Mouse (Mus musculus): Measurements from ENCODE around the gene Gm28635. TPM values are rescaled to one million over a fixed set of nuclear protein-coding genes. Genes with fewer than 3 reads are reported as not detected.

Gene Gm28635
- polyA plus RNA-seq, 1 experiment from 2014 or later = not detected

DNA sequence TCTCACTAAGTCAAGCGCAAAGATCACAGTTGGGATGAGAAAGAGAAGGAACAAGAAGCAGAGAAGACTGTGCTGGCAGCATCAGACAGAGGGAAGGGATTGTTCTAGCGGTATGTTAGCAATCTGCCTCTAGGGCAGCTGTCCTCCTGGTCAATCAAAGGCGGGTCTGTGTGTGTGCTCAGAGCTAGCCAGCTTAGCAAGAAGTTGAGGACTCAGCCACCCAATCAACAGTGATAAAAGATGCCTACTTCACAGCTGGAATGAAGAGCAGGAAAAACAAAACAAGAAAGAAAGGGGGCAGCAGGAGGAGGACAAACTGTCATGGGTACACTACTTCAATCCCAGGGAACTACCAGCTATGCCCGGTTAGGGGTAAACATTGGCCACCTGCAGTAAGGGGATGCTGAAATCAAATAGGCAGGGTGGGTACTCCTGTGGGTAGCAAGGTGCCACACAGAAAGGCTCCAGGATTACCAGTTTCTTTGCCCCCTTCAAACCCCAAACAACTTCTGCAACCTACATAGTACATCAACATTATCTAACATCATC is 42.8 kb downstream of the Gm28635 start:
- Histone ChIP-seq H3K4me1 (replicated peaks; ENCODE audit: control insufficient read depth, insufficient read depth, low read length) (peaks cover 45% of the 10 kb centered on the region), H3K27ac (peak overlapping the region; percentile 91), H3K9me3 (ENCODE audit: control insufficient read depth, low read length) (no peaks in the 10 kb centered on the region), H3K27me3 (ENCODE audit: control insufficient read depth, insufficient read depth, low read length) (no peaks in the 10 kb centered on the region), H3K9ac (peak overlapping the region; percentile 19; the same call in 1 of the 2 replicates), H3K36me3 (replicated peaks; ENCODE audit: control insufficient read depth, insufficient read depth) (no peaks in the 10 kb centered on the region), H3K4me2 (replicated peaks) (peak overlapping the region; percentile 26), H3K4me3 (replicated peaks; ENCODE audit: low read length) (no peak overlapping the region)
- 0 out of 2 replicates have a peak, but pooled peaks have one; percentile 1 for ATAC-seq (ENCODE audit: low FRiP score)
- WGBS = 26% methylated on average over 4 of the region's 4 CpGs
- DNase-seq (ENCODE audit: low spot score) = no peak

GRCm38 (mm10) chr2:84634006-84634405 is 43.8 kb downstream of the Gm28635 start:
- Histone ChIP-seq H3K4me2 (replicated peaks) (no peak overlapping the region), H3K4me3 (replicated peaks; ENCODE audit: low read length) (no peak overlapping the region), H3K4me1 (replicated peaks; ENCODE audit: control insufficient read depth, insufficient read depth, low read length) (peaks cover 45% of the 10 kb centered on the region), H3K9me3 (ENCODE audit: control insufficient read depth, low read length) (no peaks in the 10 kb centered on the region), H3K36me3 (replicated peaks; ENCODE audit: control insufficient read depth, insufficient read depth) (no peaks in the 10 kb centered on the region), H3K27me3 (ENCODE audit: control insufficient read depth, insufficient read depth, low read length) (no peaks in the 10 kb centered on the region), H3K9ac (no peak overlapping the region), H3K27ac (peak overlapping the region; percentile 91)
- WGBS = 79% methylated on average over 4 of the region's 4 CpGs
- DNase-seq (ENCODE audit: low spot score) (no peak), ATAC-seq (ENCODE audit: low FRiP score) (no peak)

- Histone ChIP-seq H3K4me2 (replicated peaks) (no peak overlapping the region), H3K36me3 (replicated peaks; ENCODE audit: control insufficient read depth, insufficient read depth) (no peaks in the 10 kb centered on the region), H3K4me3 (replicated peaks; ENCODE audit: low read length) (no peak overlapping the region), H3K27ac (no peak overlapping the region), H3K9me3 (ENCODE audit: control insufficient read depth, low read length) (no peaks in the 10 kb centered on the region), H3K4me1 (replicated peaks; ENCODE audit: control insufficient read depth, insufficient read depth, low read length) (peaks cover 43% of the 10 kb centered on the region), H3K27me3 (ENCODE audit: control insufficient read depth, insufficient read depth, low read length) (no peaks in the 10 kb centered on the region), H3K9ac (no peak overlapping the region)
- 11% methylated on average over 3 of the region's 3 CpGs for WGBS
- DNase-seq (ENCODE audit: low spot score) = no peak
- ATAC-seq (ENCODE audit: low FRiP score) = no peak
Observed at GRCm38 (mm10) chr2:84632999-84633398, 44.8 kb downstream of the Gm28635 start.

GRCm38 (mm10) chr2:84632001-84632400 is 45.8 kb downstream of the Gm28635 start:
- H3K4me2 ChIP-seq (replicated peaks) = no peak overlapping the region
- H3K36me3 ChIP-seq (replicated peaks; ENCODE audit: control insufficient read depth, insufficient read depth) = no peaks in the 10 kb centered on the region
- H3K9me3 ChIP-seq (ENCODE audit: control insufficient read depth, low read length) = no peaks in the 10 kb centered on the region
- no peaks in the 10 kb centered on the region for H3K27me3 ChIP-seq (ENCODE audit: control insufficient read depth, insufficient read depth, low read length)
- ATAC-seq (ENCODE audit: low FRiP score) (no peak), DNase-seq (ENCODE audit: low spot score) (no peak)
- H3K4me1 ChIP-seq (replicated peaks; ENCODE audit: control insufficient read depth, insufficient read depth, low read length) = peaks cover 34% of the 10 kb centered on the region
- H3K4me3 ChIP-seq (replicated peaks; ENCODE audit: low read length) = no peak overlapping the region
- WGBS = 91% methylated on average over 1 of the region's 1 CpGs
- no peak overlapping the region for H3K27ac ChIP-seq
- H3K9ac ChIP-seq = no peak overlapping the region

GRCm38 (mm10) chr2:84627036-84627435 is 50.8 kb downstream of the Gm28635 start:
- Histone ChIP-seq H3K9me3 (ENCODE audit: control insufficient read depth, low read length) (no peaks in the 10 kb centered on the region), H3K4me3 (replicated peaks; ENCODE audit: low read length) (no peak overlapping the region), H3K4me2 (replicated peaks) (no peak overlapping the region), H3K27ac (no peak overlapping the region), H3K36me3 (replicated peaks; ENCODE audit: control insufficient read depth, insufficient read depth) (peaks cover 28% of the 10 kb centered on the region), H3K4me1 (replicated peaks; ENCODE audit: control insufficient read depth, insufficient read depth, low read length) (no peaks in the 10 kb centered on the region), H3K27me3 (ENCODE audit: control insufficient read depth, insufficient read depth, low read length) (no peaks in the 10 kb centered on the region), H3K9ac (no peak overlapping the region)
- ATAC-seq (ENCODE audit: low FRiP score) (no peak), DNase-seq (ENCODE audit: low spot score) (no peak)
- 60% methylated on average over 3 of the region's 3 CpGs for WGBS

- Histone ChIP-seq H3K4me3 (replicated peaks; ENCODE audit: low read length) (no peak overlapping the region), H3K9me3 (ENCODE audit: control insufficient read depth, low read length) (no peaks in the 10 kb centered on the region), H3K27me3 (ENCODE audit: control insufficient read depth, insufficient read depth, low read length) (no peaks in the 10 kb centered on the region), H3K9ac (no peak overlapping the region), H3K4me2 (replicated peaks) (no peak overlapping the region), H3K4me1 (replicated peaks; ENCODE audit: control insufficient read depth, insufficient read depth, low read length) (no peaks in the 10 kb centered on the region), H3K36me3 (replicated peaks; ENCODE audit: control insufficient read depth, insufficient read depth) (peaks cover 32% of the 10 kb centered on the region), H3K27ac (no peak overlapping the region)
- WGBS = 73% methylated on average over 7 of the region's 7 CpGs
- DNase-seq (ENCODE audit: low spot score) = no peak
- no peak for ATAC-seq (ENCODE audit: low FRiP score)
Observed at GRCm38 (mm10) chr2:84626366-84626975, 51.4 kb downstream of the Gm28635 start.

- no peak for DNase-seq (ENCODE audit: low spot score)
- 96% methylated on average over 17 of the region's 17 CpGs for WGBS
- Histone ChIP-seq H3K27ac (no peak overlapping the region), H3K4me1 (replicated peaks; ENCODE audit: control insufficient read depth, insufficient read depth, low read length) (no peaks in the 10 kb centered on the region), H3K4me3 (replicated peaks; ENCODE audit: low read length) (no peak overlapping the region), H3K9me3 (ENCODE audit: control insufficient read depth, low read length) (no peaks in the 10 kb centered on the region), H3K27me3 (ENCODE audit: control insufficient read depth, insufficient read depth, low read length) (no peaks in the 10 kb centered on the region), H3K36me3 (replicated peaks; ENCODE audit: control insufficient read depth, insufficient read depth) (peaks cover 55% of the 10 kb centered on the region), H3K9ac (no peak overlapping the region), H3K4me2 (replicated peaks) (no peak overlapping the region)
- no peak for ATAC-seq (ENCODE audit: low FRiP score)
Observed at GRCm38 (mm10) chr2:84624201-84624600, 53.6 kb downstream of the Gm28635 start.

- no peak overlapping the region for H3K27ac ChIP-seq
- no peak overlapping the region for H3K4me2 ChIP-seq (replicated peaks)
- ATAC-seq (ENCODE audit: low FRiP score) = no peak
- WGBS = 93% methylated on average over 3 of the region's 3 CpGs
- H3K4me1 ChIP-seq (replicated peaks; ENCODE audit: control insufficient read depth, insufficient read depth, low read length) = no peaks in the 10 kb centered on the region
- no peaks in the 10 kb centered on the region for H3K9me3 ChIP-seq (ENCODE audit: control insufficient read depth, low read length)
- H3K36me3 ChIP-seq (replicated peaks; ENCODE audit: control insufficient read depth, insufficient read depth) = peaks cover 61% of the 10 kb centered on the region
- no peak overlapping the region for H3K4me3 ChIP-seq (replicated peaks; ENCODE audit: low read length)
- no peak for DNase-seq (ENCODE audit: low spot score)
- H3K27me3 ChIP-seq (ENCODE audit: control insufficient read depth, insufficient read depth, low read length) = no peaks in the 10 kb centered on the region
- no peak overlapping the region for H3K9ac ChIP-seq
Observed at GRCm38 (mm10) chr2:84623428-84624119, 54.3 kb downstream of the Gm28635 start.

DNA sequence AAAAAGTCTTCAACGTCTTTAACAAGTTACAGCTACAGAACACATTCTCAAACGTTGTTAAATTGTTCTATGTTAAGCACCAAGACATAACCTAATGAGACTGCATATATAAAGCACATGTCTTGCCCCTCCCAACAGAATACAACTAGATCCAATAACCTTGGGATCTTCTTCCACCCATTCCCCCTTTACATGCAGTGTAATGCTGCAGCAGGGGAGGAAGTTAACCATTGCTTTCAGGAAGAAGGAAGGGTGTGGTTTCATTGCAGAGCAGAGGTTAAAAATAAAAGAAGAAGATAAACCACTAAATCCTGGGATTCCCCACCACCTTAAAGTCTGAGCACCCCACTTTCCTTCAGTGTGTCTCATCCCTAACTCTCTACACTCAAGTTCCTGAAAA is 55.2 kb downstream of the Gm28635 start:
- H3K9ac ChIP-seq = no peak overlapping the region
- no peaks in the 10 kb centered on the region for H3K4me1 ChIP-seq (replicated peaks; ENCODE audit: control insufficient read depth, insufficient read depth, low read length)
- no peak overlapping the region for H3K27ac ChIP-seq
- ATAC-seq (ENCODE audit: low FRiP score) (no peak), DNase-seq (ENCODE audit: low spot score) (no peak)
- H3K4me2 ChIP-seq (replicated peaks) = no peak overlapping the region
- H3K9me3 ChIP-seq (ENCODE audit: control insufficient read depth, low read length) = no peaks in the 10 kb centered on the region
- no peaks in the 10 kb centered on the region for H3K27me3 ChIP-seq (ENCODE audit: control insufficient read depth, insufficient read depth, low read length)
- 78% methylated on average over 2 of the region's 2 CpGs for WGBS
- no peak overlapping the region for H3K4me3 ChIP-seq (replicated peaks; ENCODE audit: low read length)
- peaks cover 65% of the 10 kb centered on the region for H3K36me3 ChIP-seq (replicated peaks; ENCODE audit: control insufficient read depth, insufficient read depth)
